Mouse (Mus musculus): ENCODE measurements at regions not wholly inside any gene's neighbourhood (a gene's known extent, or its start where the extent isn't known, plus 50 kb on each side); places are given as distances from the start of the nearest gene placed in this dataset.
A peak's percentile ranks its signal among the peaks of the same experiment; 100 is the strongest.
"Not testable (repeated sequence)": the region's sequence is repeated elsewhere in the genome, so short reads cannot be mapped to it uniquely, and the experiment has no call there.

- no peak for DNase-seq
Measured at GRCm38 (mm10) chr8:88883751-88884390, 160.1 kb downstream of the Sall1 start.

DNA sequence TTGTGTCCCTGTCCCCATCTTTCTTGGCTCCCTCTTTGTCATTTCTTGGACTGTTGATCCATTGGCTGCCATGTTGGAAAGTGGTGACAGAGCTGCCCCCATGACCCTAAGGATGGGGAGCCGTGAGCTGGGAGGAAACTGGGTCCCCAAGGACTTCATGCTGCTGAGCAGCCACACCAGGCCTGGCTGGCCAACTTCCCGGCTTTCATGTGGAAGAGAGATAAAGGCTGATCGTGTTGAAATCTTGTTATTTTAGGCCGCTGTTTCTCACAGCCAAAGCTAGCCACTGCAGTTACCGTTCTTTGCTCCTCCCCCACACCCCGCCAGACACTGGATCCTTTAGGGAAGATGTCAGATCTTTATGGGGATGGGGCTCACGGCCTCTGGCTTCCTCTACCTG, 164.1 kb downstream of the Sall1 start:
- DNase-seq: peak; percentile 8 to 51

- no peak for DNase-seq
Measured at GRCm38 (mm10) chr8:88877921-88878320, 166.0 kb downstream of the Sall1 start.

DNA sequence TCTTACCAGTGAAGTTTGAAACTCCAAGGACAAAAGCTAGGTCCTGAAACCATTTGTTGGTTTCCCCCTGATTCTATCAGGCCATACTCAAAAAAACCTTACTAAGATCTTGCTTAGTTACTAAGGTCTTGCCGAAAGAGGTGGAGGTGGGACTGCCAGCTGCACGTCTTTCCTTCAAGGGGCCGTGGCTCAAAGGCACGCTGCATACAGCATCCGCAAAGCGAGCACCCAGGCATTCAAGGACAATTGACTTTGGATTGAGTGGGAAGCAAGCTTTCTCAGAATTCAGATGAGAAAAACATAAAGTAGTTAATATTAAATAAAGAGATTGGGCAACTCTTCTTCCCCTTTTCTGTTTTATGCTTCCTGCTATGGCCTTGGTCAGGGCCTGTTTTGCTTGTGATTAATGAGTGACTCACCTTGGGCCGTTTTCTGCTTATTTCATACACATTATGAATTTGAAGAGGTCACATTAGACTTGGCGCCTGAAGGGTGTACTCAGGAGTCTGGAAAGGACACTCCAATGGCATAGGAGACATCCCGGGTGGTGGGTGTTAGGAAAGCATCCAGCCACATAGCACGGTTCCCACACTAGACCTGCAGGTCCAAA, 166.1 kb downstream of the Cyld start:
- DNase-seq: no peak

- no peak for DNase-seq
Measured at GRCm38 (mm10) chr8:88857216-88857615, 160.4 kb downstream of the Cyld start.

GRCm38 (mm10) chr8:88853200-88853599, 156.4 kb downstream of the Cyld start:
- no peak for DNase-seq

GRCm38 (mm10) chr8:88845916-88846315, 149.1 kb downstream of the Cyld start:
- DNase-seq: no peak

GRCm38 (mm10) chr8:88844370-88844769, 147.5 kb downstream of the Cyld start:
- DNase-seq: no peak

- no peak for DNase-seq
Measured at GRCm38 (mm10) chr8:88842451-88842850, 145.6 kb downstream of the Cyld start.

GRCm38 (mm10) chr8:88840096-88840495, 143.3 kb downstream of the Cyld start:
- no peak for DNase-seq

DNA sequence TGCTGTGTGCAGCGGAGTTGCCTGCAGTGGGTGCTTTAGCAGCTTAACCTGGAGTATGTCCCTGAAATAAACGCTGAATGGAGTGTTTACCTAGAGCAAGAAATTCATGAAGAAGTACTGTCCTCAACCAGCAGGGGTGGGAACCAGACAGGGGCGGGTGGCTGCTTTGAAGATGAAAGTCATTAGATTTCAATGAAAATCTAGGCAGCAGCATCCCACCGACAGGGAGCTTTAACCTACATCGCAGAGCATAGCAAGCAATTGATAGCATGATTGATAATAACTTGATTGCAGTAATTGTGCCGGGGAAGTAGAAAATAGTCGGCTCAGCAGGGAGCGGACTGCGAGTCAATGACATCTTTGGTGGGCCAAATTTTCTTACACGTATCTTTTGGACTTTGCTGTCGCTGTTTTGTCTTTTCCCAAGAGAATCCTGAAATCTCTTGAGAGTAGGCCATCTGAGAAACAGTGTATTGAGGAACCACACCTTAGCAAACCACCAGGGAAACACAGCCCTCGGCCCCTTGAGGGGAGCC, 139.0 kb downstream of the Cyld start:
- DNase-seq: no peak

DNA sequence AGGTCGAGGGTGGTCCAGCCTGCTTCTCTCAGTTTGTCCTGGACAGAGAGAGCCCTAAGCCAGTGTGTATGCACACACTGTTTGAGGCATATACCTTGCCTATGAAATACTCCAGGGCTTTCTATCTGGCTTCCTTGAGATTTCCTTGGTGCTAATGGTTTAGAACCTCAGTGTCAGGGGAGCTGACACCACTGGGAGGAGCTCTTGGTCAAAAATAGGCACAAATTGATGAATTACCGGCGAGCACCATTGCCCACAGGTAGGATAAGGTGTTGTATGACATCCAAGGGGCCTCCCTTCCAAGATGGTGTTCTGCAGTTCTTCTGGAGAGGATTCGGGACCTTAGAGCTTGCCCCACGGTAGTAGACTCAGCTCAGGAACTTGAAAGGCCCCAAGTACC, 129.0 kb downstream of the Cyld start:
- no peak for DNase-seq

- DNase-seq: no peak
Measured at GRCm38 (mm10) chr8:88823931-88824330, 127.1 kb downstream of the Cyld start.

DNA sequence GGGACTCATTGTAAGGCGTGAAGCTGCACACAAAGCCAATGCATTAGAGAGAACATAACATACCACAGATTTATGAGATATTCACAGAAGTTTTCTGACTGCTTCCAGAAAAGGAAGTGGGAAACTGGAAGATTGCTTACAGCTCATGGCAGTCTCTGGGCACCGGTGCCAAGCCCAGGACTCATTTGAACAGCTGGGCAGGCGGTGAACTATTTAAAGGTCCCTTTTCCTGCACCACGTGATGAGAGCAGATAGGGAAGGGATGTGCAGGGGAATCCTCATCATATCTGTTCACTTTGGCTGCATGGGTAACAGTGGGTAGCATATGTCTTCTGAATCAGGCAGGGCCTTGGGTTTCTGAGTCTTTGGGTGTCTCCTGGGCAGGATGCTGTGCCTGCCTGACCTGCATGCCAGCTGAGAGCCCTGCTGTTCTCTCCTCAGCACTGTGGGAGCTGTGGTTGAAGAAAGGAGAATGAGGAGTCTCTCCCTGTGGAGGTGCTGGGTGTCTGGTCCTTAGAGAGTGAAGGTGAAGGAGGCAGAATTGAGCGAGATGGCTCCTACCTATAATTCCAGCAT, 123.5 kb downstream of the Cyld start:
- DNase-seq: no peak

DNA sequence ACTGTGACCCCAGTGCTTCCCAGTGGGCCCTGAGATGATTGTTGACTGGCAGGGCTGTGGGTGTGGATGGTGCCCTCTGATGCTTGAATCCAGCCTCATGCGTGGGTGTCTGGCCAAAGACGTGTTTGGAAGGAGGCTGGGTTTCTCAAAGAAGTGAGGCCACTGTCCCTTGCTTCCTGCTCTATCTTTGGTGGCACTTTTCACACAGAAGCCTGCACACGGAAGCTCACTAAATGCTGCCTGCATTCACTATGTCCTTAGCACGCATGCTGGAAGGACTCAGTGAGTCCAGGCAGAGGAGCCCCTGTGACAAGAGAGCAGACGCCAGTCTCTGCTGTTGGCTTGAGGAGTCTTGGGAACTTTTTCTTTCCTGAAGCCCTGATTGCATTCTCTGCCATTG, 119.6 kb downstream of the Cyld start:
- no peak for DNase-seq

DNA sequence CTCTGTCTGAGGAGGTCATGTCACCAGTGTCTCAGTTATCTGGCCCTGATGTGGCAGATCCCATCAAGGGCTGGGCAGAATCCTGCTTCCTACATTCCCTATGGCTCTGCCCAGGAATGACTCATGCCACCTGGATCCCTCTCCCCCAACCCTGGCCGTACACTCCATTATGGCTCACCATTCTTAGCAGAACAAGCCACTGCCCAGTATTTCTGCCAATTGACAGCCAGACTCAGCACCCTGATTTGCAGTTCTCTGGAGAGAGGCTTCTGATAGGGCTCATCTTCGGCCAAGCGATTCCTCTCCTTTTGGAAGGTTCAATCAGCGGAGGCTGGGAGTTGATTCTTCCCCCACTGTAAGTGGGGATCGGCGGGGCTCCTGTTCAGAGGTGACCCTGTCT, 117.4 kb downstream of the Cyld start:
- no peak for DNase-seq

DNA sequence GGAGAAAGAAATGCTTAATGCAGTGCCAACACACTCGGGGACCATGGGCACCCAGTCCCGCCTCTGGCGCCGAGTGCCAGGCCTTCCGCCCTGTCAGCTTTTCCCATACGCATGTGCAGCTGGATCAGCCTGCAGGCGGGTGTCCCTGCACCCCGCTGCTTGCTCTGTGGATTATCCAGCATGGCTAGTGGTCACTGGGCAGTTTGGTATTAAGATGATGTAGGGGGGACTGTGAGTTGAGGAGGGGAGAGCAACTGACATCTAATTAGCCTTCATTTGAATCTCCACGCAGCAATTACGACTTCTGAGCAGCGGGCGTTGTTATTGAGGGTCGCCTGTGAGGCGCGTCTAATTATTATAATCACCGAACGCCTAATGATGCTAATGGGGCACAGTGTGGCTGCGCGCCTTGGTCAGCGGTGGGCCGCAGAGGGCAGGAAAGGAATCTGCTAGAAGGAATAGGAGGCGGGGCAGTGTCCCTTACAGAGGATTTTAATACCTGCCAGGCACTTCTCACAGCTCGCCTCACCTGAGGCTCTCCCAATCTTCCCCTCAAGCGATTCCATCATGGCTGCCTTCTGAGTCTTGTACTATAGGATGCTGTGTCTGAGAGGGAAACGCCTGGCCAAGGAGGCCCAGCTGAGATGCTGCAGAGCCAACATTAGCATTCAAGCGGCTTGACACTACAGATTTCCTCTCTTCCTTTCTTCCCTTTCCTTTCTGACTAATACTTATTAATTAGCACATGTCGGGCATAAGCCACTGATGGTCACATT, 116.3 kb downstream of the Cyld start:
- DNase-seq: no peak

- DNase-seq: not testable (repeated sequence)
Measured at GRCm38 (mm10) chr8:88806851-88807250, 110.0 kb downstream of the Cyld start.
